Mouse (Mus musculus) heart, postnatal 0 days (tissue): ENCODE measurements around the gene Tespa1. TPM values are rescaled to one million over a fixed set of nuclear protein-coding genes. Genes with fewer than 3 reads are reported as not detected.

ENCODE experiments used
- ATAC-seq: fragments of 200-750 bp; cut with Nextera tagmentation; 2 replicates; pipeline ENCODE4 v1.8.0; 2017; ENCODE audit warnings: low read depth, moderate number of reproducible peaks, moderate library complexity; ENCODE audit not compliant: insufficient read depth
- DNase-seq: peaks from one replicate; pipeline ENCODE4 v3.0.0-alpha.2; 2016; ENCODE audit warnings: low spot score
- H3K27ac ChIP-seq: fragments of 300-500 bp; sonication (generic); 2 replicates; pipeline ENCODE4 v1.5.1; 2014; ENCODE audit warnings: low read depth, mild to moderate bottlenecking
- H3K27me3 ChIP-seq: fragments of 300-500 bp; sonication (generic); 2 replicates; pipeline ENCODE4 v1.6.1; 2014; ENCODE audit warnings: low read length, mixed read lengths; ENCODE audit not compliant: control insufficient read depth, insufficient read depth
- H3K36me3 ChIP-seq: fragments of 300-500 bp; sonication (generic); replicated peaks from 2 replicates; pipeline ENCODE4 v1.6.1; 2014; ENCODE audit warnings: low read length, mixed read lengths; ENCODE audit not compliant: control insufficient read depth, insufficient read depth
- H3K4me1 ChIP-seq: fragments of 300-500 bp; sonication (generic); 2 replicates; pipeline ENCODE4 v1.6.1; 2014; ENCODE audit warnings: antibody characterized with exemption; ENCODE audit not compliant: control insufficient read depth, insufficient read depth
- H3K4me2 ChIP-seq: fragments of 300-500 bp; sonication (generic); 2 replicates; pipeline ENCODE4 v1.6.1; 2014; ENCODE audit warnings: low read depth, mild to moderate bottlenecking, low read length, moderate library complexity
- H3K4me3 ChIP-seq: fragments of 300-500 bp; sonication (generic); 2 replicates; pipeline ENCODE4 v1.5.1; 2014; ENCODE audit warnings: low read depth, low read length
- H3K9ac ChIP-seq: fragments of 300-500 bp; sonication (generic); replicated peaks from 2 replicates; pipeline ENCODE4 v1.6.1; 2014; ENCODE audit warnings: low read depth, low read length, mixed read lengths
- H3K9me3 ChIP-seq: fragments of 300-500 bp; sonication (generic); replicated peaks from 2 replicates; pipeline ENCODE4 v1.6.1; 2016; ENCODE audit warnings: low read length; ENCODE audit not compliant: control insufficient read depth
- CTCF ChIP-seq: IDR thresholded peaks from 2 replicates; pipeline ENCODE4 v1.5.1; 2016; ENCODE audit warnings: antibody characterized with exemption, control low read depth, low read depth
- EP300 ChIP-seq: IDR thresholded peaks from 2 replicates; pipeline ENCODE4 v1.6.1; 2016; ENCODE audit warnings: antibody characterized with exemption, low read depth
- whole genome bisulfite sequencing: fragments of 180-500 bp; shearing (Covaris S2); extraction: QIAGEN DNeasy Blood & Tissue Kit; methylation state at CpG from one replicate; pipeline ENCODE4 v1.1.7; 2014; 5-methylcytosine and 5-hydroxymethylcytosine counted together
- polyA plus RNA-seq: library from polyadenylated mRNA; unstranded; fragments of >200 nt; fragmentation: Nextera tagmentation; extraction: Ambion mirVana; gene quantifications from 2 replicates; pipeline ENCODE4 v1.2.1, GENCODE M21; 2015
- total RNA-seq: library from RNA; depleted of rRNA; stranded (reverse); fragments of >200 nt; gene quantifications from 2 replicates; pipeline ENCODE4 v1.2.3, GENCODE M21; 2014; ENCODE audit warnings: low replicate concordance

The Tespa1 gene
- total and polyA plus RNA-seq, 2 experiments from 2014 or later: not detected

- no peak for DNase-seq
- no peaks in the 10 kb centered on the region for H3K4me1 ChIP-seq
- ATAC-seq: no peak
- no peaks in the 10 kb centered on the region for H3K27me3 ChIP-seq
- TF ChIP-seq EP300 (no peak), CTCF (no peak)
- no peaks in the 10 kb centered on the region for H3K36me3 ChIP-seq
- H3K9ac ChIP-seq: no peak overlapping the region
- H3K4me2 ChIP-seq: no peak overlapping the region
- 45% methylated on average over 2 of the region's 2 CpGs for WGBS
- H3K4me3 ChIP-seq: no peak overlapping the region
- H3K27ac ChIP-seq: no peak overlapping the region
- no peaks in the 10 kb centered on the region for H3K9me3 ChIP-seq
Observed at GRCm38 (mm10) chr10:130314110-130314829, 8.4 kb upstream of the Tespa1 start.

- H3K9ac ChIP-seq: no peak overlapping the region
- no peak overlapping the region for H3K4me2 ChIP-seq
- H3K9me3 ChIP-seq: no peaks in the 10 kb centered on the region
- H3K27me3 ChIP-seq: no peaks in the 10 kb centered on the region
- H3K36me3 ChIP-seq: no peaks in the 10 kb centered on the region
- no peak overlapping the region for H3K27ac ChIP-seq
- no peak for ATAC-seq
- no peak overlapping the region for H3K4me3 ChIP-seq
- no peak for DNase-seq
- TF ChIP-seq EP300 (no peak), CTCF (no peak)
- H3K4me1 ChIP-seq: no peaks in the 10 kb centered on the region
Observed at GRCm38 (mm10) chr10:130315846-130316245, 6.8 kb upstream of the Tespa1 start.

GRCm38 (mm10) chr10:130318720-130319119 is 4.0 kb upstream of the Tespa1 start:
- Histone ChIP-seq H3K27me3 (no peaks in the 10 kb centered on the region), H3K27ac (no peak overlapping the region), H3K36me3 (no peaks in the 10 kb centered on the region), H3K4me1 (no peaks in the 10 kb centered on the region), H3K4me3 (no peak overlapping the region), H3K9ac (no peak overlapping the region), H3K4me2 (no peak overlapping the region), H3K9me3 (no peaks in the 10 kb centered on the region)
- ATAC-seq (no peak), DNase-seq (no peak)
- WGBS: 55% methylated on average over 4 of the region's 4 CpGs
- TF ChIP-seq EP300 (no peak), CTCF (no peak)

GRCm38 (mm10) chr10:130320715-130321114 is 2.0 kb upstream of the Tespa1 start:
- Histone ChIP-seq H3K4me3 (no peak overlapping the region), H3K27ac (no peak overlapping the region), H3K4me1 (no peaks in the 10 kb centered on the region), H3K4me2 (no peak overlapping the region), H3K9ac (no peak overlapping the region), H3K9me3 (no peaks in the 10 kb centered on the region), H3K27me3 (no peaks in the 10 kb centered on the region), H3K36me3 (no peaks in the 10 kb centered on the region)
- ATAC-seq (no peak), DNase-seq (no peak)
- TF ChIP-seq EP300 (no peak), CTCF (no peak)
- WGBS: 72% methylated on average over 2 of the region's 2 CpGs

- no peak overlapping the region for H3K4me2 ChIP-seq
- no peaks in the 10 kb centered on the region for H3K27me3 ChIP-seq
- H3K4me3 ChIP-seq: no peak overlapping the region
- ATAC-seq (no peak), DNase-seq (no peak)
- H3K4me1 ChIP-seq: no peaks in the 10 kb centered on the region
- no peak for TF ChIP-seq EP300
- H3K9ac ChIP-seq: no peak overlapping the region
- no peaks in the 10 kb centered on the region for H3K9me3 ChIP-seq
- H3K27ac ChIP-seq: no peak overlapping the region
- H3K36me3 ChIP-seq: no peaks in the 10 kb centered on the region
Observed at GRCm38 (mm10) chr10:130322062-130322461, 608 bp upstream of the Tespa1 start.

- Histone ChIP-seq H3K36me3 (no peaks in the 10 kb centered on the region), H3K27me3 (no peaks in the 10 kb centered on the region), H3K4me3 (no peak overlapping the region; the same call in 1 of the 2 replicates), H3K4me1 (no peaks in the 10 kb centered on the region), H3K4me2 (peak overlapping the region; percentile 28; the same call in 1 of the 2 replicates), H3K9me3 (no peaks in the 10 kb centered on the region), H3K27ac (no peak overlapping the region), H3K9ac (no peak overlapping the region)
- ATAC-seq (no peak), DNase-seq (no peak)
- WGBS: 64% methylated on average over 4 of the region's 4 CpGs
- TF ChIP-seq EP300 (no peak), CTCF (no peak)
Observed at GRCm38 (mm10) chr10:130324243-130324642, 1.6 kb downstream of the Tespa1 start.
